Mouse (Mus musculus): ENCODE measurements around the gene Satb2.
A peak's percentile ranks its signal among the peaks of the same experiment; 100 is the strongest.
"Not testable (repeated sequence)": the region's sequence is repeated elsewhere in the genome, so short reads cannot be mapped to it uniquely, and the experiment has no call there.

The Satb2 gene

GRCm38 (mm10) chr1:56833984-56834900, 144.2 kb downstream of the Satb2 start:
- no peak for DNase-seq (ENCODE audit: low spot score in 2 of 2)

GRCm38 (mm10) chr1:56833307-56833706, 145.1 kb downstream of the Satb2 start:
- DNase-seq (ENCODE audit: low spot score in 2 of 2), result peak; percentile 4 to 63

- peak in 1 of 2 experiments; percentile 23 for DNase-seq (ENCODE audit: low spot score in 2 of 2)
Observed at GRCm38 (mm10) chr1:56832738-56833137, 145.7 kb downstream of the Satb2 start.

- DNase-seq (ENCODE audit: low spot score in 2 of 2), result no peak
Observed at GRCm38 (mm10) chr1:56822735-56823134, 155.7 kb downstream of the Satb2 start.

- DNase-seq (ENCODE audit: low spot score in 2 of 2), result no peak
Observed at GRCm38 (mm10) chr1:56822025-56822424, 156.4 kb downstream of the Satb2 start.

GRCm38 (mm10) chr1:56813506-56813905, 164.9 kb downstream of the Satb2 start:
- DNase-seq (ENCODE audit: low spot score in 2 of 2), result no peak

- no peak for DNase-seq (ENCODE audit: low spot score in 2 of 2)
Observed at GRCm38 (mm10) chr1:56812961-56813360, 165.5 kb downstream of the Satb2 start.

GRCm38 (mm10) chr1:56811486-56811885, 167.0 kb downstream of the Satb2 start:
- DNase-seq (ENCODE audit: low spot score in 2 of 2), result no peak

GRCm38 (mm10) chr1:56806006-56806405, 172.4 kb downstream of the Satb2 start:
- no peak for DNase-seq (ENCODE audit: low spot score in 2 of 2)

- no peak for DNase-seq (ENCODE audit: low spot score in 2 of 2)
Observed at GRCm38 (mm10) chr1:56800611-56801010, 177.8 kb downstream of the Satb2 start.

GRCm38 (mm10) chr1:56795016-56795608, 183.3 kb downstream of the Satb2 start:
- no peak for DNase-seq (ENCODE audit: low spot score in 2 of 2)

GRCm38 (mm10) chr1:56789641-56790040, 188.8 kb downstream of the Satb2 start:
- no peak for DNase-seq (ENCODE audit: low spot score in 2 of 2)

- not testable (repeated sequence) for DNase-seq (ENCODE audit: low spot score in 2 of 2)
Observed at GRCm38 (mm10) chr1:56782139-56782538, 196.3 kb downstream of the Satb2 start.

GRCm38 (mm10) chr1:56764205-56764604, 214.2 kb downstream of the Satb2 start:
- no peak for DNase-seq (ENCODE audit: low spot score in 2 of 2)

GRCm38 (mm10) chr1:56761512-56761911, 216.9 kb downstream of the Satb2 start:
- DNase-seq (ENCODE audit: low spot score in 2 of 2), result no peak

GRCm38 (mm10) chr1:56753283-56753682, 225.2 kb downstream of the Satb2 start:
- no peak for DNase-seq (ENCODE audit: low spot score in 2 of 2)

- no peak for DNase-seq (ENCODE audit: low spot score in 2 of 2)
Observed at GRCm38 (mm10) chr1:56750693-56751092, 227.8 kb downstream of the Satb2 start.

- DNase-seq (ENCODE audit: low spot score in 2 of 2), result no peak
Observed at GRCm38 (mm10) chr1:56749629-56750311, 228.7 kb downstream of the Satb2 start.

- DNase-seq (ENCODE audit: low spot score in 2 of 2), result no peak
Observed at GRCm38 (mm10) chr1:56748876-56749493, 229.5 kb downstream of the Satb2 start.

Data from spleen, postnatal 10 days (tissue).